Mouse (Mus musculus): Measurements from ENCODE around the gene Me3. TPM values are rescaled to one million over a fixed set of nuclear protein-coding genes. Genes with fewer than 3 reads are reported as not detected.

Gene Me3
- total RNA-seq, 1 experiment, result 0.13 TPM

- no peak for DNase-seq (ENCODE audit: low read depth, low spot score)
- H3K4me3 ChIP-seq (ENCODE audit: insufficient read depth in 1 of 2, low read depth in 1 of 2, low read length in 2 of 2, poor library complexity in 1 of 2, severe bottlenecking in 1 of 2), result no peak overlapping the region
- H3K4me1 ChIP-seq (ENCODE audit: control insufficient read depth in 2 of 2, insufficient read depth in 2 of 2, low read length in 2 of 2, poor library complexity in 1 of 2), result no peaks in the 10 kb centered on the region
- no peak for TF ChIP-seq MAFK (IDR thresholded peaks at IDR 0.05; ENCODE audit: insufficient read depth, low read depth, low read length)
- no peak for TF ChIP-seq CHD2 (IDR thresholded peaks at IDR 0.05; ENCODE audit: low read depth, low read length)
- TF ChIP-seq ZNF384 (IDR thresholded peaks at IDR 0.05; ENCODE audit: low read depth, low read length), result no peak
- TF ChIP-seq HCFC1 (IDR thresholded peaks at IDR 0.05; ENCODE audit: borderline replicate concordance, insufficient read depth, low read length), result no peak
- TF ChIP-seq ZC3H11A (IDR thresholded peaks at IDR 0.05; ENCODE audit: borderline replicate concordance, low read depth, low read length), result no peak
- no peaks in the 10 kb centered on the region for H3K9me3 ChIP-seq (ENCODE audit: control insufficient read depth, insufficient read depth, low read depth, low read length)
- no peak overlapping the region for H3K9ac ChIP-seq (ENCODE audit: insufficient read depth, low read depth, low read length, poor library complexity, severe bottlenecking)
- in situ Hi-C loops (cut with MboI; ENCODE audit: low sequenced_read_pairs in 2 of 2, unreplicated experiment in 2 of 2), result no loop called here
- H3K36me3 ChIP-seq (ENCODE audit: control insufficient read depth, insufficient read depth, low read length, poor library complexity, severe bottlenecking), result no peaks in the 10 kb centered on the region
- no peak overlapping the region for H3K27ac ChIP-seq (ENCODE audit: insufficient read depth, low read depth, low read length, poor library complexity, severe bottlenecking)
Measured at GRCm38 (mm10) chr7:89630796-89631195, 1.4 kb upstream of the Me3 start.

- in situ Hi-C loops (cut with MboI; ENCODE audit: low sequenced_read_pairs in 2 of 2, unreplicated experiment in 2 of 2), result no loop called here
- no peak for DNase-seq (ENCODE audit: low read depth, low spot score)
- H3K4me3 ChIP-seq (ENCODE audit: insufficient read depth in 1 of 2, low read depth in 1 of 2, low read length in 2 of 2, poor library complexity in 1 of 2, severe bottlenecking in 1 of 2), result no peak overlapping the region
- no peaks in the 10 kb centered on the region for H3K4me1 ChIP-seq (ENCODE audit: control insufficient read depth in 2 of 2, insufficient read depth in 2 of 2, low read length in 2 of 2, poor library complexity in 1 of 2)
- no peak overlapping the region for H3K27ac ChIP-seq (ENCODE audit: insufficient read depth, low read depth, low read length, poor library complexity, severe bottlenecking)
- H3K9me3 ChIP-seq (ENCODE audit: control insufficient read depth, insufficient read depth, low read depth, low read length), result no peaks in the 10 kb centered on the region
- H3K9ac ChIP-seq (ENCODE audit: insufficient read depth, low read depth, low read length, poor library complexity, severe bottlenecking), result no peak overlapping the region
- H3K36me3 ChIP-seq (ENCODE audit: control insufficient read depth, insufficient read depth, low read length, poor library complexity, severe bottlenecking), result no peaks in the 10 kb centered on the region
- no peak for TF ChIP-seq HCFC1 (IDR thresholded peaks at IDR 0.05; ENCODE audit: borderline replicate concordance, insufficient read depth, low read length)
- TF ChIP-seq ZNF384 (IDR thresholded peaks at IDR 0.05; ENCODE audit: low read depth, low read length), result no peak
- TF ChIP-seq CHD2 (IDR thresholded peaks at IDR 0.05; ENCODE audit: low read depth, low read length), result no peak
- no peak for TF ChIP-seq ZC3H11A (IDR thresholded peaks at IDR 0.05; ENCODE audit: borderline replicate concordance, low read depth, low read length)
Measured at GRCm38 (mm10) chr7:89640533-89640932, 8.3 kb downstream of the Me3 start.

- in situ Hi-C loops (cut with MboI; ENCODE audit: low sequenced_read_pairs in 2 of 2, unreplicated experiment in 2 of 2), result no loop called here
- TF ChIP-seq HCFC1 (IDR thresholded peaks at IDR 0.05; ENCODE audit: borderline replicate concordance, insufficient read depth, low read length) (no peak), CHD2 (IDR thresholded peaks at IDR 0.05; ENCODE audit: low read depth, low read length) (no peak), ZNF384 (IDR thresholded peaks at IDR 0.05; ENCODE audit: low read depth, low read length) (no peak), ZC3H11A (IDR thresholded peaks at IDR 0.05; ENCODE audit: borderline replicate concordance, low read depth, low read length) (no peak), MAFK (IDR thresholded peaks at IDR 0.05; ENCODE audit: insufficient read depth, low read depth, low read length) (no peak)
- DNase-seq (ENCODE audit: low read depth, low spot score), result no peak
- Histone ChIP-seq H3K4me3 (ENCODE audit: insufficient read depth in 1 of 2, low read depth in 1 of 2, low read length in 2 of 2, poor library complexity in 1 of 2, severe bottlenecking in 1 of 2) (no peak overlapping the region), H3K36me3 (ENCODE audit: control insufficient read depth, insufficient read depth, low read length, poor library complexity, severe bottlenecking) (no peaks in the 10 kb centered on the region), H3K9ac (ENCODE audit: insufficient read depth, low read depth, low read length, poor library complexity, severe bottlenecking) (no peak overlapping the region), H3K9me3 (ENCODE audit: control insufficient read depth, insufficient read depth, low read depth, low read length) (no peaks in the 10 kb centered on the region), H3K4me1 (ENCODE audit: control insufficient read depth in 2 of 2, insufficient read depth in 2 of 2, low read length in 2 of 2, poor library complexity in 1 of 2) (no peaks in the 10 kb centered on the region), H3K27ac (ENCODE audit: insufficient read depth, low read depth, low read length, poor library complexity, severe bottlenecking) (no peak overlapping the region)
Measured at GRCm38 (mm10) chr7:89640944-89641661, 8.9 kb downstream of the Me3 start.

GRCm38 (mm10) chr7:89645015-89645414, 12.8 kb downstream of the Me3 start:
- Histone ChIP-seq H3K36me3 (ENCODE audit: control insufficient read depth, insufficient read depth, low read length, poor library complexity, severe bottlenecking) (no peaks in the 10 kb centered on the region), H3K27ac (ENCODE audit: insufficient read depth, low read depth, low read length, poor library complexity, severe bottlenecking) (no peak overlapping the region), H3K4me3 (ENCODE audit: insufficient read depth in 1 of 2, low read depth in 1 of 2, low read length in 2 of 2, poor library complexity in 1 of 2, severe bottlenecking in 1 of 2) (no peak overlapping the region), H3K4me1 (ENCODE audit: control insufficient read depth in 2 of 2, insufficient read depth in 2 of 2, low read length in 2 of 2, poor library complexity in 1 of 2) (no peaks in the 10 kb centered on the region), H3K9ac (ENCODE audit: insufficient read depth, low read depth, low read length, poor library complexity, severe bottlenecking) (no peak overlapping the region), H3K9me3 (ENCODE audit: control insufficient read depth, insufficient read depth, low read depth, low read length) (no peaks in the 10 kb centered on the region)
- TF ChIP-seq ZC3H11A (IDR thresholded peaks at IDR 0.05; ENCODE audit: borderline replicate concordance, low read depth, low read length) (no peak), ZNF384 (IDR thresholded peaks at IDR 0.05; ENCODE audit: low read depth, low read length) (no peak), CHD2 (IDR thresholded peaks at IDR 0.05; ENCODE audit: low read depth, low read length) (no peak)
- no peak for DNase-seq (ENCODE audit: low read depth, low spot score)
- in situ Hi-C loops (cut with MboI; ENCODE audit: low sequenced_read_pairs in 2 of 2, unreplicated experiment in 2 of 2), result no loop called here

GRCm38 (mm10) chr7:89647864-89648263, 15.7 kb downstream of the Me3 start:
- no peak overlapping the region for H3K4me3 ChIP-seq (ENCODE audit: insufficient read depth in 1 of 2, low read depth in 1 of 2, low read length in 2 of 2, poor library complexity in 1 of 2, severe bottlenecking in 1 of 2)
- in situ Hi-C loops (cut with MboI; ENCODE audit: low sequenced_read_pairs in 2 of 2, unreplicated experiment in 2 of 2), result no loop called here
- H3K36me3 ChIP-seq (ENCODE audit: control insufficient read depth, insufficient read depth, low read length, poor library complexity, severe bottlenecking), result no peaks in the 10 kb centered on the region
- H3K9me3 ChIP-seq (ENCODE audit: control insufficient read depth, insufficient read depth, low read depth, low read length), result no peaks in the 10 kb centered on the region
- H3K27ac ChIP-seq (ENCODE audit: insufficient read depth, low read depth, low read length, poor library complexity, severe bottlenecking), result no peak overlapping the region
- no peak overlapping the region for H3K9ac ChIP-seq (ENCODE audit: insufficient read depth, low read depth, low read length, poor library complexity, severe bottlenecking)
- no peak for TF ChIP-seq ZC3H11A (IDR thresholded peaks at IDR 0.05; ENCODE audit: borderline replicate concordance, low read depth, low read length)
- no peak for TF ChIP-seq ZNF384 (IDR thresholded peaks at IDR 0.05; ENCODE audit: low read depth, low read length)
- no peak for TF ChIP-seq HCFC1 (IDR thresholded peaks at IDR 0.05; ENCODE audit: borderline replicate concordance, insufficient read depth, low read length)
- TF ChIP-seq CHD2 (IDR thresholded peaks at IDR 0.05; ENCODE audit: low read depth, low read length), result no peak
- TF ChIP-seq MAFK (IDR thresholded peaks at IDR 0.05; ENCODE audit: insufficient read depth, low read depth, low read length), result no peak
- no peak for DNase-seq (ENCODE audit: low read depth, low spot score)
- no peaks in the 10 kb centered on the region for H3K4me1 ChIP-seq (ENCODE audit: control insufficient read depth in 2 of 2, insufficient read depth in 2 of 2, low read length in 2 of 2, poor library complexity in 1 of 2)
